Mouse (Mus musculus): ENCODE data around the gene Kctd15. TPM values are rescaled to one million over a fixed set of nuclear protein-coding genes. Genes with fewer than 3 reads are reported as not detected.
A peak's percentile ranks its signal among the peaks of the same experiment; 100 is the strongest.

Kctd15 gene
- polyA plus RNA-seq, 1 experiment from 2014 or later, result 22.7 TPM

DNA sequence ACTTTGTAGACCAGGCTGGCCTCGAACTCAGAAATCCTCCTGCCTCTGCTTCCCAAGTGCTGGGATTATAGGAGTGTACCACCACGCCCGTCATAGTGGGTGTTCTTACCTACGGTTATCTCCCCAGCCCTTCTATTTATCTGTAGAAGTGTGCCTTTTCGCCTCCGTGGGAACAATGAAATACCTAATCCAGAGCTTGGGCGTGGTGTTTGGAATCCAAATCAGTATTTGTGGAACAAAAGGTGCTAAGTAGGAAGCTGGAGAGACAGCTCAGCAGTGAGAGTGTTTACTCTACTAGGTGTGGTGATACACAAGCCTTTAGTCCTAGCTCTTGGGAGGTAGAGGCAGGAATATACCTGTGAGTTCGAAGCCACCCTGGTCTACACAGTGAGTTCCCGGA lies 58.5 kb downstream of the Kctd15 start:
- no peak for ATAC-seq (ENCODE audit: insufficient read depth, low FRiP score, low TSS enrichment)
- Histone ChIP-seq H3K27ac (ENCODE audit: low read depth, low read length) (no peak overlapping the region), H3K4me1 (ENCODE audit: control insufficient read depth, insufficient read depth, low read length) (0 out of 2 replicates have a peak, but pooled peaks cover 3% of the 10 kb centered on the region), H3K27me3 (ENCODE audit: control insufficient read depth, insufficient read depth, low read length) (no peaks in the 10 kb centered on the region), H3K9me3 (ENCODE audit: control insufficient read depth, low read length) (no peaks in the 10 kb centered on the region), H3K4me3 (ENCODE audit: low read depth, low read length) (no peak overlapping the region), H3K36me3 (ENCODE audit: control insufficient read depth, insufficient read depth, low read length) (no peaks in the 10 kb centered on the region), H3K9ac (ENCODE audit: low read length) (no peak overlapping the region), H3K4me2 (ENCODE audit: low read depth) (no peak overlapping the region)
- 94% methylated on average over 9 of the region's 9 CpGs for WGBS
- DNase-seq (ENCODE audit: low spot score), result no peak

DNA sequence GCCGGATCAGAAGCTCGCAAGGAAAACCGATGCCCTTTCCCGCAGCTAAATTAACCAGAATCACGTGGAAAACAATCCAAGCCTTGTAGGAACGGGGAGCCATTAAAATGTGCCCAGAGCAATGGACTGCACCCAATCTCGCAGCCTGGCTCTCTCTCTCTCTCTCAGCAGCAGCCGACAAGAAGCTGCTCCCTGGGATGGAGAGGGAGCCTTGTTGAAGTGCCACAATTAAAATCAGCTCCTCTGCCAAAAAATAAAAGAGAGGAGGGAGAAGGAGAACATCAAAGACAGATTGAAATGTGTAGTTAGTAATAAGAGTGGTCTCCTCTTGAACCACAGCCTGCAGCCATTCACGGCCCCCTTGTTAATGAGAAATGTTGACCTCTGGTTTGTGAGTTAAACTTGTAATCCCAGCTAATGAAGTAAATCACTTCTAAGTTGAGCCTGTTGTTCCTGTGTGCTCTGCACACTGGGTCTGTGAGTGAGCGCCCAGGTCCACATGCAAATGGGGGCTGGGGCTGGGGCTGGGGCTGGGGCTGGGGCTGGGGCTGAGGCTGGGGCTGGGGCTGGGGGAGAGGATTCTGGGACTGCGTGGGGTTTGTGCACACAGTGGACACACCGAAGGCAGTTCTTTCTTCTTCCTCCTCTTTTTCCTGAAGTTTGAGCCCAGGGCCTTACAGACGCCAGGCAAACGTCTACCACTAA lies 59.8 kb downstream of the Kctd15 start:
- H3K9me3 ChIP-seq (ENCODE audit: control insufficient read depth, low read length), result no peaks in the 10 kb centered on the region
- H3K27ac ChIP-seq (ENCODE audit: low read depth, low read length), result no peak overlapping the region
- H3K4me1 ChIP-seq (ENCODE audit: control insufficient read depth, insufficient read depth, low read length), result 0 out of 2 replicates have a peak, but pooled peaks cover 3% of the 10 kb centered on the region
- H3K36me3 ChIP-seq (ENCODE audit: control insufficient read depth, insufficient read depth, low read length), result no peaks in the 10 kb centered on the region
- no peak overlapping the region for H3K9ac ChIP-seq (ENCODE audit: low read length)
- no peak overlapping the region for H3K4me3 ChIP-seq (ENCODE audit: low read depth, low read length)
- ATAC-seq (ENCODE audit: insufficient read depth, low FRiP score, low TSS enrichment) (no peak), DNase-seq (ENCODE audit: low spot score) (no peak)
- H3K27me3 ChIP-seq (ENCODE audit: control insufficient read depth, insufficient read depth, low read length), result no peaks in the 10 kb centered on the region
- H3K4me2 ChIP-seq (ENCODE audit: low read depth), result no peak overlapping the region
- WGBS, result 43% methylated on average over 14 of the region's 14 CpGs

DNA sequence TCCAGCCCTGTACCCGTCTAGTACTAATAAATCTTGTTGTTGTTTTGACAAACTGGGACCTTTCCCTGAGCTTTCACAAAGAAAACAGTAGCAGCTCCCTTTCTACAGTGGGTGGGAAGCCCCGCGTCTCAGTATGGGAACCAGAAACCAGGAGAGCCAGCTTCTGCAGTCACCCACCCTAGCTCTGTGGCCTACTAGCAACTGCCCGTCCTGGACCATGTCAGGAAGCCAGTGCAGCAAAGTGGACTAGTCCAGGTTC lies 61.3 kb downstream of the Kctd15 start:
- Histone ChIP-seq H3K27ac (ENCODE audit: low read depth, low read length) (0 out of 2 replicates have a peak overlapping the region, but pooled peaks have one; percentile 17), H3K27me3 (ENCODE audit: control insufficient read depth, insufficient read depth, low read length) (no peaks in the 10 kb centered on the region), H3K9me3 (ENCODE audit: control insufficient read depth, low read length) (no peaks in the 10 kb centered on the region), H3K9ac (ENCODE audit: low read length) (no peak overlapping the region), H3K4me2 (ENCODE audit: low read depth) (no peak overlapping the region), H3K4me1 (ENCODE audit: control insufficient read depth, insufficient read depth, low read length) (0 out of 2 replicates have a peak, but pooled peaks cover 3% of the 10 kb centered on the region), H3K36me3 (ENCODE audit: control insufficient read depth, insufficient read depth, low read length) (no peaks in the 10 kb centered on the region), H3K4me3 (ENCODE audit: low read depth, low read length) (no peak overlapping the region)
- WGBS, result 45% methylated on average over 4 of the region's 4 CpGs
- ATAC-seq (ENCODE audit: insufficient read depth, low FRiP score, low TSS enrichment) (no peak), DNase-seq (ENCODE audit: low spot score) (no peak)

DNA sequence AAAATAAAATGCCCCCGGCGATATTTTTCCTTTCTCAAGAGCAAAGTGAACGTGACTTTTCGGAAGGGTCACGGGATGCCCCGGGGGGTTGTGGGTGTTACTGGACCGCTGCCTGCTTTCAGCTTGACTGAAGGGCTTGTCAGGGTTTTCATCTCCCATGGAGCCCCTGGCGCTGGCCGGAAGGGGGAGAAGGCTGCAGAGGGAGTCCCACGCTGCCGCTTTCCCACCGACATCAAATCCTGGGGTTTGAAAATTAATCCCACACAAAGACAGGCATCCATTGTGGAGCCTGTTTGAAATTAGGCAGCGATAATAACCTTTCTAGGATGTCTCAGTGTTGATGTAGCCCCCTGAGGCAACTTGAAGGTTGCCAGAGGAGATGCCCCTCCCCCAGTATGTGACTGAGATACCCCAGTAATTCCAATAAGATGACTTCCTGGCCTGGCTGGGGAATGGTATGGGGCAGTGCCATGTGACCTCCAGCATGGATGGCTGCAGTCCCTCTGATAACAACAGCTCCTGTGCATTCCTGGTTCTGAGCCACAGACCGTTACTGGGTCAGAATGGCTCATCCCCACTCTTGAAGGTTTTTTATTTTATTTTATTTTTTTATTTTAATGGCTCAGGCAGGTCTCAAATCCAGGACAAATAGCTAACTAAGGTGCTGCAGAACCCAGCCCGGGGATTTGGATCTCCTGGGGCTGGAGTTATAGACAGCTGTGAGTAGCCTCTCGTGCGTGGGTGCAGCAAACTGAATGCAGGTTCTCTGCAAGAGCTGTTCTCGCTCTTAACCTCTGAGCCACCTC lies 61.8 kb downstream of the Kctd15 start:
- no peak for ATAC-seq (ENCODE audit: insufficient read depth, low FRiP score, low TSS enrichment)
- H3K27me3 ChIP-seq (ENCODE audit: control insufficient read depth, insufficient read depth, low read length), result no peaks in the 10 kb centered on the region
- 27% methylated on average over 18 of the region's 18 CpGs for WGBS
- H3K4me3 ChIP-seq (ENCODE audit: low read depth, low read length), result no peak overlapping the region
- H3K9me3 ChIP-seq (ENCODE audit: control insufficient read depth, low read length), result no peaks in the 10 kb centered on the region
- H3K36me3 ChIP-seq (ENCODE audit: control insufficient read depth, insufficient read depth, low read length), result no peaks in the 10 kb centered on the region
- H3K27ac ChIP-seq (ENCODE audit: low read depth, low read length), result 0 out of 2 replicates have a peak overlapping the region, but pooled peaks have one; percentile 36
- H3K9ac ChIP-seq (ENCODE audit: low read length), result peak overlapping the region; percentile 27; the same call in 1 of the 2 replicates
- 0 out of 2 replicates have a peak, but pooled peaks cover 3% of the 10 kb centered on the region for H3K4me1 ChIP-seq (ENCODE audit: control insufficient read depth, insufficient read depth, low read length)
- H3K4me2 ChIP-seq (ENCODE audit: low read depth), result peak overlapping the region; percentile 22; the same call in 1 of the 2 replicates
- peak; percentile 67 for DNase-seq (ENCODE audit: low spot score)

DNA sequence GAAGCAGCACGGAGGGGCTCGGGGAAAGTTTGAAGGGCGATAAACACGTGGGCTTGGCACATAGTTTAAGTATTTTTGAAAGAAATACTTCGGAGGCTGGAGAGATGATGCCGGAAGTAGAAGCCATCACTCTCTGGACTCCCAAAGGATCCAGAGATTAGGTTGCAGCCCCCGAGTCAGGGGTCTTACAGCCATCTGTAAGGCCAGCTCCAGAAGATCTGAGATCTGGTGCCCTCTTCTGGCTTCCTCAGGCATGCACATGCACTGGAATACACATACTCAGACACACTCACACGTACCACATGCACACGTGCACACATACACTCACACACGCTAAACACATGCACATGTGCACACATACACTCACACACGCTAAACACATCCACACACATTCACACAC lies 65.8 kb downstream of the Kctd15 start:
- no peak for DNase-seq (ENCODE audit: low spot score)
- H3K4me1 ChIP-seq (ENCODE audit: control insufficient read depth, insufficient read depth, low read length), result 0 out of 2 replicates have a peak, but pooled peaks cover 3% of the 10 kb centered on the region
- 96% methylated on average over 11 of the region's 11 CpGs for WGBS

More for the DNA sequence above, 65.8 kb downstream of the Kctd15 start:
- no peaks in the 10 kb centered on the region for H3K36me3 ChIP-seq (ENCODE audit: control insufficient read depth, insufficient read depth, low read length)
- H3K4me3 ChIP-seq (ENCODE audit: low read depth, low read length), result no peak overlapping the region
- H3K9ac ChIP-seq (ENCODE audit: low read length), result no peak overlapping the region
- H3K9me3 ChIP-seq (ENCODE audit: control insufficient read depth, low read length), result peaks cover 4% of the 10 kb centered on the region; the same call in 1 of the 2 replicates
- no peak for ATAC-seq (ENCODE audit: insufficient read depth, low FRiP score, low TSS enrichment)
- H3K27ac ChIP-seq (ENCODE audit: low read depth, low read length), result no peak overlapping the region
- no peak overlapping the region for H3K4me2 ChIP-seq (ENCODE audit: low read depth)
- H3K27me3 ChIP-seq (ENCODE audit: control insufficient read depth, insufficient read depth, low read length), result no peaks in the 10 kb centered on the region

Other genes with a start within 250 kb of the Kctd15 start
- gene Chst8, start 156.0 kb upstream of the Kctd15 start, polyA plus RNA-seq (2014; fragmentation: Nextera tagmentation; extraction: Ambion mirVana), result 19.6 and 21.2 TPM in 2 replicates

Measured in neural tube, embryonic 11.5 days (tissue).